Mouse (Mus musculus) limb, embryonic 11.5 days (tissue): Measurements from ENCODE around the gene Robo2. TPM values are rescaled to one million over a fixed set of nuclear protein-coding genes. Genes with fewer than 3 reads are reported as not detected.

Experiments
- ATAC-seq: fragments of 200-750 bp; cut with Nextera tagmentation; 2 replicates; pipeline ENCODE4 v1.8.0; 2017; ENCODE audit warnings: low read depth; ENCODE audit not compliant: insufficient number of reproducible peaks, low FRiP score, low TSS enrichment
- DNase-seq: peaks from one replicate; pipeline ENCODE4 v3.0.0-alpha.2; 2015; ENCODE audit warnings: low spot score
- H3K27ac ChIP-seq: fragments of 300-500 bp; sonication (generic); replicated peaks from 2 replicates; pipeline ENCODE4 v1.5.1; 2014; ENCODE audit warnings: low read depth, mild to moderate bottlenecking, low read length
- H3K27me3 ChIP-seq: fragments of 300-500 bp; sonication (generic); 2 replicates; pipeline ENCODE4 v1.6.1; 2014; ENCODE audit warnings: mild to moderate bottlenecking, low read length, mixed read lengths; ENCODE audit not compliant: control insufficient read depth, insufficient read depth
- H3K36me3 ChIP-seq: fragments of 300-500 bp; sonication (generic); 2 replicates; pipeline ENCODE4 v1.6.1; 2014; ENCODE audit warnings: mild to moderate bottlenecking, low read length, moderate library complexity, mixed read lengths; ENCODE audit not compliant: control insufficient read depth, insufficient read depth
- H3K4me1 ChIP-seq: fragments of 300-500 bp; sonication (generic); 2 replicates; pipeline ENCODE4 v1.6.1; 2014; ENCODE audit warnings: low read length, mixed read lengths; ENCODE audit not compliant: control insufficient read depth, insufficient read depth
- H3K4me2 ChIP-seq: fragments of 300-500 bp; sonication (generic); 2 replicates; pipeline ENCODE4 v1.6.1; 2014; ENCODE audit warnings: low read depth, mild to moderate bottlenecking, moderate library complexity; ENCODE audit not compliant: severe bottlenecking
- H3K4me3 ChIP-seq: fragments of 300-500 bp; sonication (generic); 2 replicates; pipeline ENCODE4 v1.5.1; 2014; ENCODE audit warnings: low read depth, low read length
- H3K9ac ChIP-seq: fragments of 300-500 bp; sonication (generic); 2 replicates; pipeline ENCODE4 v1.6.1; 2014; ENCODE audit warnings: mild to moderate bottlenecking, low read length
- H3K9me3 ChIP-seq: fragments of 300-500 bp; sonication (generic); 2 replicates; pipeline ENCODE4 v1.6.1; 2016; ENCODE audit warnings: low read length; ENCODE audit not compliant: control insufficient read depth
- WGBS: fragments of 180-500 bp; shearing (Covaris S2); extraction: QIAGEN DNeasy Blood & Tissue Kit; methylation state at CpG from one replicate; pipeline ENCODE4 v1.1.7; 2014; 5-methylcytosine and 5-hydroxymethylcytosine counted together
- polyA plus RNA-seq: library from polyadenylated mRNA; unstranded; fragments of >200 nt; fragmentation: Nextera tagmentation; extraction: Ambion mirVana; gene quantifications from 2 replicates; pipeline ENCODE4 v1.2.1, GENCODE M21; 2014

Robo2 gene
- polyA plus RNA-seq, 1 experiment from 2014 or later = 102 TPM

- Histone ChIP-seq H3K9me3 (no peaks in the 10 kb centered on the region), H3K27me3 (no peaks in the 10 kb centered on the region), H3K9ac (no peak overlapping the region), H3K27ac (no peak overlapping the region), H3K36me3 (no peaks in the 10 kb centered on the region), H3K4me3 (no peak overlapping the region), H3K4me2 (no peak overlapping the region), H3K4me1 (no peaks in the 10 kb centered on the region)
- ATAC-seq (no peak), DNase-seq (no peak)
- 87% methylated on average over 12 of the region's 12 CpGs for WGBS
These were observed 36.2 kb downstream of the Robo2 start for GRCm38 (mm10) chr16:74375342-74375940.

GRCm38 (mm10) chr16:74374540-74374939 lies 37.1 kb downstream of the Robo2 start:
- ATAC-seq (no peak), DNase-seq (no peak)
- H3K9ac ChIP-seq = no peak overlapping the region
- no peak overlapping the region for H3K4me2 ChIP-seq
- no peak overlapping the region for H3K27ac ChIP-seq
- WGBS = 86% methylated on average over 5 of the region's 5 CpGs
- H3K4me3 ChIP-seq = no peak overlapping the region
- no peaks in the 10 kb centered on the region for H3K27me3 ChIP-seq
- no peaks in the 10 kb centered on the region for H3K9me3 ChIP-seq
- H3K4me1 ChIP-seq = no peaks in the 10 kb centered on the region
- H3K36me3 ChIP-seq = no peaks in the 10 kb centered on the region

GRCm38 (mm10) chr16:74373407-74373806 lies 38.2 kb downstream of the Robo2 start:
- H3K36me3 ChIP-seq = no peaks in the 10 kb centered on the region
- WGBS = 64% methylated on average over 3 of the region's 3 CpGs
- no peaks in the 10 kb centered on the region for H3K4me1 ChIP-seq
- H3K27me3 ChIP-seq = no peaks in the 10 kb centered on the region
- no peak overlapping the region for H3K4me3 ChIP-seq
- ATAC-seq = no peak
- H3K9me3 ChIP-seq = no peaks in the 10 kb centered on the region
- no peak for DNase-seq
- H3K9ac ChIP-seq = no peak overlapping the region
- no peak overlapping the region for H3K4me2 ChIP-seq
- H3K27ac ChIP-seq = no peak overlapping the region

- ATAC-seq (no peak), DNase-seq (no peak)
- Histone ChIP-seq H3K36me3 (no peaks in the 10 kb centered on the region), H3K4me3 (no peak overlapping the region), H3K9ac (no peak overlapping the region), H3K27ac (no peak overlapping the region), H3K9me3 (no peaks in the 10 kb centered on the region), H3K4me1 (no peaks in the 10 kb centered on the region), H3K4me2 (no peak overlapping the region), H3K27me3 (no peaks in the 10 kb centered on the region)
- 81% methylated on average over 1 of the region's 1 CpGs for WGBS
These were observed 38.7 kb downstream of the Robo2 start for GRCm38 (mm10) chr16:74372876-74373275.

- Histone ChIP-seq H3K4me1 (0 out of 2 replicates have a peak, but pooled peaks cover 3% of the 10 kb centered on the region), H3K4me2 (no peak overlapping the region), H3K9me3 (no peaks in the 10 kb centered on the region), H3K36me3 (peaks cover 2% of the 10 kb centered on the region; the same call in 1 of the 2 replicates), H3K27ac (no peak overlapping the region), H3K27me3 (no peaks in the 10 kb centered on the region), H3K9ac (no peak overlapping the region), H3K4me3 (no peak overlapping the region)
- no peak for DNase-seq
- no peak for ATAC-seq
- 61% methylated on average over 6 of the region's 6 CpGs for WGBS
These were observed 63.2 kb downstream of the Robo2 start for GRCm38 (mm10) chr16:74348437-74348836.

- no peaks in the 10 kb centered on the region for H3K36me3 ChIP-seq
- no peaks in the 10 kb centered on the region for H3K27me3 ChIP-seq
- 72% methylated on average over 9 of the region's 9 CpGs for WGBS
- ATAC-seq (no peak), DNase-seq (no peak)
- no peak overlapping the region for H3K4me2 ChIP-seq
- no peaks in the 10 kb centered on the region for H3K9me3 ChIP-seq
- H3K27ac ChIP-seq = no peak overlapping the region
- H3K4me3 ChIP-seq = no peak overlapping the region
- no peaks in the 10 kb centered on the region for H3K4me1 ChIP-seq
- H3K9ac ChIP-seq = no peak overlapping the region
These were observed 72.5 kb downstream of the Robo2 start for GRCm38 (mm10) chr16:74338969-74339630.

GRCm38 (mm10) chr16:74321666-74322371 lies 89.8 kb downstream of the Robo2 start:
- Histone ChIP-seq H3K9ac (no peak overlapping the region), H3K4me1 (no peaks in the 10 kb centered on the region), H3K27me3 (no peaks in the 10 kb centered on the region), H3K36me3 (no peaks in the 10 kb centered on the region), H3K4me2 (no peak overlapping the region), H3K9me3 (no peaks in the 10 kb centered on the region), H3K27ac (no peak overlapping the region), H3K4me3 (no peak overlapping the region)
- 78% methylated on average over 9 of the region's 9 CpGs for WGBS
- ATAC-seq (no peak), DNase-seq (no peak)

GRCm38 (mm10) chr16:74316150-74316549 lies 95.5 kb downstream of the Robo2 start:
- H3K9ac ChIP-seq = no peak overlapping the region
- H3K36me3 ChIP-seq = no peaks in the 10 kb centered on the region
- no peak for ATAC-seq
- H3K27ac ChIP-seq = no peak overlapping the region
- no peak for DNase-seq
- 70% methylated on average over 7 of the region's 7 CpGs for WGBS
- no peaks in the 10 kb centered on the region for H3K27me3 ChIP-seq
- no peak overlapping the region for H3K4me2 ChIP-seq
- H3K4me1 ChIP-seq = no peaks in the 10 kb centered on the region
- no peak overlapping the region for H3K4me3 ChIP-seq
- H3K9me3 ChIP-seq = no peaks in the 10 kb centered on the region
